Mouse (Mus musculus): ENCODE data around the gene E2f8.

E2f8 gene

GRCm38 (mm10) chr7:48881486-48881885 lies at the start of gene E2f8:
E2f8 (minus strand) TSS chr7:48881596.
- no peak for DNase-seq (ENCODE audit: low read depth, low spot score)

GRCm38 (mm10) chr7:48930399-48930798 lies 49.0 kb upstream of the E2f8 start:
- DNase-seq (ENCODE audit: low read depth, low spot score) = no peak

GRCm38 (mm10) chr7:48928364-48928763 lies 47.0 kb upstream of the E2f8 start:
- no peak for DNase-seq (ENCODE audit: low read depth, low spot score)

GRCm38 (mm10) chr7:48925214-48925613 lies 43.8 kb upstream of the E2f8 start:
- DNase-seq (ENCODE audit: low read depth, low spot score) = no peak

GRCm38 (mm10) chr7:48923620-48924019 lies 42.2 kb upstream of the E2f8 start:
- no peak for DNase-seq (ENCODE audit: low read depth, low spot score)

GRCm38 (mm10) chr7:48918389-48918788 lies 37.0 kb upstream of the E2f8 start:
- DNase-seq (ENCODE audit: low read depth, low spot score) = no peak

GRCm38 (mm10) chr7:48917988-48918387 lies 36.6 kb upstream of the E2f8 start:
- no peak for DNase-seq (ENCODE audit: low read depth, low spot score)

- DNase-seq (ENCODE audit: low read depth, low spot score) = no peak
Observed at GRCm38 (mm10) chr7:48917463-48917862, 36.1 kb upstream of the E2f8 start.

- DNase-seq (ENCODE audit: low read depth, low spot score) = no peak
Observed at GRCm38 (mm10) chr7:48914630-48915506, 33.5 kb upstream of the E2f8 start.

GRCm38 (mm10) chr7:48911146-48911545 lies 29.8 kb upstream of the E2f8 start:
- no peak for DNase-seq (ENCODE audit: low read depth, low spot score)

- DNase-seq (ENCODE audit: low read depth, low spot score) = no peak
Observed at GRCm38 (mm10) chr7:48910282-48910681, 28.9 kb upstream of the E2f8 start.

- no peak for DNase-seq (ENCODE audit: low read depth, low spot score)
Observed at GRCm38 (mm10) chr7:48909342-48909671, 27.9 kb upstream of the E2f8 start.

- no peak for DNase-seq (ENCODE audit: low read depth, low spot score)
Observed at GRCm38 (mm10) chr7:48908521-48909341, 27.3 kb upstream of the E2f8 start, which contains the start of gene Nav2. Nav2 (plus strand) TSS chr7:48908716.

GRCm38 (mm10) chr7:48902454-48902853 lies 21.1 kb upstream of the E2f8 start:
- no peak for DNase-seq (ENCODE audit: low read depth, low spot score)

- DNase-seq (ENCODE audit: low read depth, low spot score) = no peak
Observed at GRCm38 (mm10) chr7:48900408-48901167, 19.2 kb upstream of the E2f8 start.

- DNase-seq (ENCODE audit: low read depth, low spot score) = no peak
Observed at GRCm38 (mm10) chr7:48898416-48898815, 17.0 kb upstream of the E2f8 start.

GRCm38 (mm10) chr7:48897539-48898163 lies 16.3 kb upstream of the E2f8 start:
- DNase-seq (ENCODE audit: low read depth, low spot score) = no peak

- DNase-seq (ENCODE audit: low read depth, low spot score) = no peak
Observed at GRCm38 (mm10) chr7:48896051-48896450, 14.7 kb upstream of the E2f8 start.

GRCm38 (mm10) chr7:48895475-48895874 lies 14.1 kb upstream of the E2f8 start:
- DNase-seq (ENCODE audit: low read depth, low spot score) = no peak

GRCm38 (mm10) chr7:48894763-48895162 lies 13.4 kb upstream of the E2f8 start:
- DNase-seq (ENCODE audit: low read depth, low spot score) = no peak

- no peak for DNase-seq (ENCODE audit: low read depth, low spot score)
Observed at GRCm38 (mm10) chr7:48894152-48894551, 12.8 kb upstream of the E2f8 start.
